Mouse (Mus musculus) Muller cell, postnatal 12 days (primary cell): ENCODE data around the gene Bysl.
A peak's percentile ranks its signal among the peaks of the same experiment; 100 is the strongest.
"Not testable (repeated sequence)": the region's sequence is repeated elsewhere in the genome, so short reads cannot be mapped to it uniquely, and the experiment has no call there.

ENCODE experiments used
- DNase-seq: peaks from one replicate; pipeline ENCODE4 v3.0.0-alpha.2; 2015; ENCODE audit errors: inconsistent ontology term

The Bysl gene

GRCm38 (mm10) chr17:47618556-47619311 is 7.4 kb upstream of the Bysl start:
- no peak for DNase-seq

- DNase-seq = no peak
These were observed 6.5 kb upstream of the Bysl start for GRCm38 (mm10) chr17:47617605-47618307.

- no peak for DNase-seq
These were observed 5.4 kb upstream of the Bysl start for GRCm38 (mm10) chr17:47616652-47617051.

- no peak for DNase-seq
These were observed 4.8 kb upstream of the Bysl start for GRCm38 (mm10) chr17:47616119-47616518.

GRCm38 (mm10) chr17:47614018-47614417 is 2.7 kb upstream of the Bysl start:
- no peak for DNase-seq

- DNase-seq = no peak
These were observed 330 bp upstream of the Bysl start for GRCm38 (mm10) chr17:47611661-47611982.

GRCm38 (mm10) chr17:47609182-47609581 is 2.1 kb downstream of the Bysl start:
- DNase-seq = no peak

- DNase-seq = no peak
These were observed 5.1 kb downstream of the Bysl start for GRCm38 (mm10) chr17:47606220-47606619.

- DNase-seq = no peak
These were observed 9.0 kb downstream of the Bysl start for GRCm38 (mm10) chr17:47602289-47602688.

- DNase-seq = no peak
These were observed 9.9 kb downstream of the Bysl start for GRCm38 (mm10) chr17:47601389-47601755.

- DNase-seq = no peak
These were observed 10.5 kb downstream of the Bysl start for GRCm38 (mm10) chr17:47600601-47601388.

- DNase-seq = no peak
These were observed 11.6 kb downstream of the Bysl start for GRCm38 (mm10) chr17:47599511-47600297.

GRCm38 (mm10) chr17:47598580-47599304 is 12.6 kb downstream of the Bysl start:
- DNase-seq = not testable (repeated sequence)

- DNase-seq = peak; percentile 82
These were observed 13.3 kb downstream of the Bysl start for GRCm38 (mm10) chr17:47597838-47598579.

- DNase-seq = no peak
These were observed 14.0 kb downstream of the Bysl start for GRCm38 (mm10) chr17:47597261-47597660.

- no peak for DNase-seq
These were observed 14.5 kb downstream of the Bysl start for GRCm38 (mm10) chr17:47596839-47597164.

GRCm38 (mm10) chr17:47596162-47596838 is 15.0 kb downstream of the Bysl start:
- DNase-seq = no peak

- peak; percentile 85 for DNase-seq
These were observed 15.8 kb downstream of the Bysl start for GRCm38 (mm10) chr17:47595248-47596161.

GRCm38 (mm10) chr17:47594969-47595247 is 16.4 kb downstream of the Bysl start:
- no peak for DNase-seq
